Mouse (Mus musculus) yolk sac, embryonic 10.5 days (tissue): ENCODE data around the gene Eral1.
"Not testable (repeated sequence)": the region's sequence is repeated elsewhere in the genome, so short reads cannot be mapped to it uniquely, and the experiment has no call there.

Experiments
- DNase-seq: peaks from one replicate; pipeline ENCODE4 v3.0.0-alpha.2; 2017; ENCODE audit warnings: low spot score

Eral1 gene

GRCm38 (mm10) chr11:78087756-78088281 lies 7.6 kb upstream of the Eral1 start:
- no peak for DNase-seq

GRCm38 (mm10) chr11:78086925-78087479 lies 6.8 kb upstream of the Eral1 start:
- DNase-seq, result no peak

- DNase-seq, result no peak
These were observed 3.4 kb upstream of the Eral1 start for GRCm38 (mm10) chr11:78083595-78083994.

GRCm38 (mm10) chr11:78074666-78075065 lies 5.5 kb downstream of the Eral1 start:
- no peak for DNase-seq

GRCm38 (mm10) chr11:78074277-78074652 lies 5.9 kb downstream of the Eral1 start:
- DNase-seq, result no peak

GRCm38 (mm10) chr11:78073577-78074276 lies 6.5 kb downstream of the Eral1 start:
- no peak for DNase-seq

GRCm38 (mm10) chr11:78072425-78073130 lies 7.6 kb downstream of the Eral1 start:
- DNase-seq, result peak; percentile 35

GRCm38 (mm10) chr11:78071938-78072337 lies 8.2 kb downstream of the Eral1 start:
- DNase-seq, result no peak

- DNase-seq, result peak; percentile 47
These were observed 10.5 kb downstream of the Eral1 start for GRCm38 (mm10) chr11:78069646-78070045.

- no peak for DNase-seq
These were observed 11.1 kb downstream of the Eral1 start for GRCm38 (mm10) chr11:78069130-78069529.

- DNase-seq, result no peak
These were observed 12.6 kb downstream of the Eral1 start for GRCm38 (mm10) chr11:78067566-78067965.

- no peak for DNase-seq
These were observed 13.5 kb downstream of the Eral1 start for GRCm38 (mm10) chr11:78066641-78067040.

GRCm38 (mm10) chr11:78065906-78066305 lies 14.3 kb downstream of the Eral1 start:
- peak; percentile 28 for DNase-seq

GRCm38 (mm10) chr11:78062563-78062962 lies 17.6 kb downstream of the Eral1 start:
- no peak for DNase-seq

- no peak for DNase-seq
These were observed 20.1 kb downstream of the Eral1 start for GRCm38 (mm10) chr11:78059833-78060757.

- DNase-seq, result no peak
These were observed 23.2 kb downstream of the Eral1 start for GRCm38 (mm10) chr11:78056946-78057345.

GRCm38 (mm10) chr11:78053078-78053477 lies 27.1 kb downstream of the Eral1 start:
- DNase-seq, result no peak

- DNase-seq, result not testable (repeated sequence)
These were observed 31.5 kb downstream of the Eral1 start for GRCm38 (mm10) chr11:78048637-78049036.

- no peak for DNase-seq
These were observed 35.4 kb downstream of the Eral1 start for GRCm38 (mm10) chr11:78044758-78045251.

- DNase-seq, result not testable (repeated sequence)
These were observed 37.8 kb downstream of the Eral1 start for GRCm38 (mm10) chr11:78042290-78042870.

GRCm38 (mm10) chr11:78040878-78041277 lies 39.3 kb downstream of the Eral1 start:
- no peak for DNase-seq
